15 mouse cellular contexts compared by ENCODE assay signal in the genomic region with DNA sequence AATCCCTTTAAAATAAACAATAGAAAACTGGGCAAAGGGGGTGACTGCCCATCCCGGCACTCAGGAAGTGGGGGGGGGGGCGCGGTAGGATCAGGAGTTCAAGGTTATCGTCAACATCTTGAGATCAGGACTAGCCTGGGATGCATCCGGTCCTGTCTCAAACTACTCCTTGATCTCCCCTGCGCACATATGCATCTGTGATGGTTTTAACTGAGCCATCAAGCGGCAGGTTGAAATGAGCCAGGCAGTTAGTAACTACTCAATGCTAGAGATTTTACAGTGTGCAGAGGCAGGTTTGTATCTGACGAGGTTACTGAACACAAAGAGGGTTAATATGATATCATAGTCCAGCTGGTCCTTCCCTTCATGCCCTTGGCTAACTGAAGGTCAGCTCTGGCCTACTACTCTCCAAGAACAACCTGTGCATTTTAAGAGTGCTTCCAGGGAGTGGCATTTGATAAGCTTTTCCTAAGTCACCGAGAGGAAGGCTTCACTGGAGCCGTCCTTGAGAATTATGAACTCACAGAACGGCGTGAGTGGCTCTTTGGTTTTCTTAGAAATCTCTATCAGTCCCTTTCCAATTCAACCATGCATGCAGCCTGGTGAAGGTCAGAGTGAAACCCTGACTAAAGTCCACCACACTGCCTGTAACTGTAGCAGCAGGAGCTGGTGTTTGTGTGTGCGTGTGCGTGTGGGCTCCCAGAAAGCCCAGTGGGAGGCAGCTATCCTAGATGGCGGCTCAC.
"Had no signal": no experiment of that assay in that cellular context is flagged by ENCODE, and none has a peak within 500 bp of the region (broad histone marks: within the 10 kb centered on the region; RNA-seq: fewer than 3 reads in every experiment).

No protein-coding gene starts in this region.

- H3K36me3 ChIP-seq: limb, embryonic 12.5 days; liver, embryonic 15.5 days; midbrain, embryonic 15.5 days; neural tube, embryonic 12.5 days; stomach, embryonic 15.5 days had no signal

- H3K27ac ChIP-seq: kidney, postnatal 0 days; limb, embryonic 12.5 days; liver, embryonic 15.5 days; macrophage; midbrain, embryonic 15.5 days; neural tube, embryonic 12.5 days; stomach, embryonic 15.5 days had no signal

- ATAC-seq: midbrain, embryonic 15.5 days had no signal

- H3K4me2 ChIP-seq: limb, embryonic 12.5 days; liver, embryonic 15.5 days; midbrain, embryonic 11.5 days; midbrain, embryonic 15.5 days; neural tube, embryonic 12.5 days; stomach, embryonic 15.5 days had no signal

- H3K9ac ChIP-seq: limb, embryonic 12.5 days; liver, embryonic 15.5 days; midbrain, embryonic 15.5 days; neural tube, embryonic 12.5 days; stomach, embryonic 15.5 days had no signal

- H3K4me1 ChIP-seq: stomach, embryonic 15.5 days had no signal

- H3K9me3 ChIP-seq: limb, embryonic 12.5 days; liver, embryonic 15.5 days; megakaryocyte, embryonic 14.5 days; midbrain, embryonic 15.5 days; neural tube, embryonic 12.5 days; stomach, embryonic 15.5 days had no signal

- H3K27me3 ChIP-seq: limb, embryonic 12.5 days; liver, embryonic 15.5 days; midbrain, embryonic 15.5 days; stomach, embryonic 15.5 days had no signal

- H3K4me3 ChIP-seq: limb, embryonic 12.5 days; liver, embryonic 15.5 days; megakaryocyte, embryonic 14.5 days; midbrain, embryonic 15.5 days; neural tube, embryonic 12.5 days; stomach, embryonic 15.5 days had no signal

- DNase-seq: layer of hippocampus, adult 9-11 months; liver; lung, adult 2 months; lung, postnatal 10 days; right cerebral cortex, postnatal 14 days; thymus, postnatal 36 days had no signal
